Mouse (Mus musculus): ENCODE results near the gene Klf4. TPM values are rescaled to one million over a fixed set of nuclear protein-coding genes. Genes with fewer than 3 reads are reported as not detected.

Klf4 gene
- polyA plus RNA-seq, 1 experiment from 2014 or later, result 1.5 TPM

DNA sequence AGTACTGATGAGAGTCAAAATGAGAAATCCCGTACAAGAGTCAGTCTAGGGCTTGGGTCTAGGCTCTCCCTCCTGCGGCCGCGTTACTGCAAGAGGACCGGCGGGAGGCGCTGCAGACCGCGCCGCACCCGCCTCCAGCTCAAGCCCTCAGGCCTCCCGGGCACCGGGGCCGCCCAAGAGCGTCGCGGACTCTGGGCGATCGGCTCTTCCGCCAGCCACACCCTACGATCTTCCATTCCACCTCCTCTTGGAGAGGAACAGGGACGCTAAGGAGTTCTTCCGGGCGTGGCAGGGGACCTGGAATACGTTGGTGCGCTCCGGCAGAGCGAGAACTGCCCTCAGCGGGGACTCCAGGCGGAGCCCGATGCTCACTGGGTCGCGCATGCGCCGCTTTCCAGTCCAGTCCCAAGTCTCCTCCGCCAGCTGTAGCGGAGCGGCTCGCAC, 17.5 kb downstream of the Klf4 start:
- H3K27me3 ChIP-seq (replicated peaks; ENCODE audit: low read depth, poor library complexity, severe bottlenecking), result peaks cover 28% of the 10 kb centered on the region
- no peaks in the 10 kb centered on the region for H3K9me3 ChIP-seq
- peak; percentile 86 for DNase-seq (ENCODE audit: low spot score)
- H3K36me3 ChIP-seq (replicated peaks), result no peaks in the 10 kb centered on the region
- H3K4me3 ChIP-seq, result peak overlapping the region; percentile 67
- 0 out of 2 replicates have a peak, but pooled peaks cover 10% of the 10 kb centered on the region for H3K4me1 ChIP-seq
- H3K27ac ChIP-seq (replicated peaks), result peak overlapping the region; percentile 87
- WGBS, result under 1% methylated on average over 39 of the region's 39 CpGs

DNA sequence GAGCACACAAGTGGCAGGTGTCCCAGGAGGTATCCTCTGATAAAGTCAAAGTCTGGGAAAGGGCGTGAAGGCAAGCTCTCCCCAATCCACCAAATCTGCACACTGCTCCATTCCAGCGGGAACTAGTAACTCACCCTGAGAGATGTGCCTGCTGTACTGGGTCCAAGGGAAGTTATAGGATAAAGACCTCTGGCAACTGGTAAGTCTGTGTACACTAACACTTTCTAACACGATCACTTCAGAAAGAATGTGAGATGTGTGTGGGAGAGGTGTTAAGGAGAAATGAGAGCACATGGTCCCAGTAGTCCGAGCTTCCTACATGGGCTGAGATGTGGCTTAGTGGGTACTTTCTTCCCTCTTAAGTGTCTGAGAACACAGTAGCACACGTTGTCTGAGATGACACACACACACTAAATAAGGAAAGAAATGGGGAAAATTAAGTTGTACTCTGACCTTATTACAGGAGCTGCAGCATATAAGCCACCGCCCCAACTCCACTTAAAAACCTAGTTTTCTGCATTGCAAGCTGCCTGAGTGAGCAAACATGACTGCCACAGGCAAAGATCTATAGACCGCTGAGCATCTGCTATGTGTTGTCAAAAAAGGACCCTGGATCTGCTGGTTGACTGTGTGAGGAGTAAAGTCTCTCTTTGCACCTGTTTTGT, 18.5 kb downstream of the Klf4 start:
- 88% methylated on average over 7 of the region's 7 CpGs for WGBS
- no peaks in the 10 kb centered on the region for H3K9me3 ChIP-seq
- no peaks in the 10 kb centered on the region for H3K36me3 ChIP-seq (replicated peaks)
- no peak overlapping the region for H3K4me3 ChIP-seq
- DNase-seq (ENCODE audit: low spot score), result no peak
- peaks cover 28% of the 10 kb centered on the region for H3K27me3 ChIP-seq (replicated peaks; ENCODE audit: low read depth, poor library complexity, severe bottlenecking)
- 0 out of 2 replicates have a peak, but pooled peaks cover 10% of the 10 kb centered on the region for H3K4me1 ChIP-seq
- no peak overlapping the region for H3K27ac ChIP-seq (replicated peaks)

DNA sequence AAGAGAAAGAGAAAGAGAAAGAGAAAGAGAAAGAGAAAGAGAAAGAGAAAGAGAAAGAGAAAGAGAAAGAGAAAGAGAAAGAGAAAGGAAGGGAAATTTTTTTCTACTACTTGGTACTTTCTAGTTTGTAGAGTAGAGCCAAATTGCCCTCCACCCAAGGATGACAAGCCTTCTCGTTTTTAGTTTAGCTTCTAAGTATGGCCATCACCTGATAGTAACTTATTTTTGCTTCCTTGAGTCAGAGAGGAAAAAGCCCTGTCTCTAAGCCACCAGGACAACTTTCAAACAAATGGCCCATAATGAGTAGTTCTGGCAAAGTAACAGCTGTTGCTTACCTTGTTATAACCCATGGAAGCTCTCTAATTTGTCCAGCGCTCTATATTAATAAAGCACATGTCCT, 20.9 kb downstream of the Klf4 start:
- WGBS, result 79% methylated on average over 2 of the region's 2 CpGs
- H3K27ac ChIP-seq (replicated peaks), result no peak overlapping the region
- no peaks in the 10 kb centered on the region for H3K36me3 ChIP-seq (replicated peaks)
- H3K9me3 ChIP-seq, result no peaks in the 10 kb centered on the region
- peaks cover 23% of the 10 kb centered on the region for H3K27me3 ChIP-seq (replicated peaks; ENCODE audit: low read depth, poor library complexity, severe bottlenecking)
- 0 out of 2 replicates have a peak, but pooled peaks cover 10% of the 10 kb centered on the region for H3K4me1 ChIP-seq
- DNase-seq (ENCODE audit: low spot score), result no peak
- H3K4me3 ChIP-seq, result no peak overlapping the region

DNA sequence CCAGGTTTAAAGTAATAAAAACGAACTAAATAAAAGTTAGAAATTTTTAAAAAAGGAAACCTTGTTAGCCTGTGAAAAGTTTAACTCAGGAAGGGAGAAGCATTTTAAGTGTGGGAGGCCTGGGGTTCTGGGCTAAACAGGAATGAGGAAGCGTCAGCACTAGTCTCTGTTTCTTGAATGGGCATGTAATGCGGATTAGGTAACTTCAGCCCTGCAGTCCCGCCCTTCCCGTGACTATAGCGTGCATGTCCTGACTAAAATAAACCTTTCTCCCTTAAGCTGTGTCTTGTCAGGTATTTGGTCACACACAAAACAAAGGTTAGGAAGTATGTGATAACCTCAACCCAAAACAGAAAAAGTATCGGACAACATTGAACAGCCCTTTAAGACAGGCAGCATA, 23.6 kb downstream of the Klf4 start:
- WGBS, result 84% methylated on average over 7 of the region's 7 CpGs
- DNase-seq (ENCODE audit: low spot score), result no peak
- no peaks in the 10 kb centered on the region for H3K36me3 ChIP-seq (replicated peaks)
- peaks cover 5% of the 10 kb centered on the region for H3K27me3 ChIP-seq (replicated peaks; ENCODE audit: low read depth, poor library complexity, severe bottlenecking)
- H3K4me3 ChIP-seq, result no peak overlapping the region
- H3K9me3 ChIP-seq, result no peaks in the 10 kb centered on the region
- no peaks in the 10 kb centered on the region for H3K4me1 ChIP-seq
- no peak overlapping the region for H3K27ac ChIP-seq (replicated peaks)

GRCm38 (mm10) chr4:55498621-55499020, 33.6 kb downstream of the Klf4 start:
- DNase-seq (ENCODE audit: low spot score), result no peak
- no peaks in the 10 kb centered on the region for H3K9me3 ChIP-seq
- no peak overlapping the region for H3K4me3 ChIP-seq
- H3K4me1 ChIP-seq, result no peaks in the 10 kb centered on the region
- 83% methylated on average over 1 of the region's 1 CpGs for WGBS
- H3K27me3 ChIP-seq (replicated peaks; ENCODE audit: low read depth, poor library complexity, severe bottlenecking), result no peaks in the 10 kb centered on the region
- H3K27ac ChIP-seq (replicated peaks), result no peak overlapping the region
- H3K36me3 ChIP-seq (replicated peaks), result no peaks in the 10 kb centered on the region

DNA sequence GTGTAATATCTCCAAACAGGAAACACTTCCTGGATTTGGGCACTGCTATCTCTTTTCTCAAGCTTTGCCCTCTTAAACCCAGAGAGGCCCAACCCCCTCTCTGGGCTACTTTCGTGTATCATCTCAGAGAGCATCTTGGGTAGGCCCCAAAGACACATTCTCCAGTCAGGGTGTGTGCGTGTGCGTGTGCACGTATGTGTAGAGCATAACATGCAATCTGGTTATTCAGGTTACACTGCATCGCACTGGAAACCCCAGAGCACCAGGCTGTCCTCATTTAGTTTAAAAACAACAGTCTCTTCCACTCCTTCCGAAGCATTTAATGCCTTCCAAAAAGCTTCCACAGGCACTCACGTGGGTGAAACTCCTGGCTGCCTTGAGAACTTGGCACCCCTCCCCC, 35.9 kb downstream of the Klf4 start:
- H3K9me3 ChIP-seq, result no peaks in the 10 kb centered on the region
- 86% methylated on average over 7 of the region's 7 CpGs for WGBS
- H3K4me1 ChIP-seq, result no peaks in the 10 kb centered on the region
- no peak for DNase-seq (ENCODE audit: low spot score)
- no peak overlapping the region for H3K4me3 ChIP-seq
- no peaks in the 10 kb centered on the region for H3K36me3 ChIP-seq (replicated peaks)
- no peak overlapping the region for H3K27ac ChIP-seq (replicated peaks)
- no peaks in the 10 kb centered on the region for H3K27me3 ChIP-seq (replicated peaks; ENCODE audit: low read depth, poor library complexity, severe bottlenecking)

- 87% methylated on average over 3 of the region's 3 CpGs for WGBS
- Histone ChIP-seq H3K9me3 (no peaks in the 10 kb centered on the region), H3K4me3 (no peak overlapping the region), H3K36me3 (replicated peaks) (no peaks in the 10 kb centered on the region), H3K27ac (replicated peaks) (no peak overlapping the region), H3K27me3 (replicated peaks; ENCODE audit: low read depth, poor library complexity, severe bottlenecking) (no peaks in the 10 kb centered on the region), H3K4me1 (no peaks in the 10 kb centered on the region)
- no peak for DNase-seq (ENCODE audit: low spot score)
These were observed 39.0 kb downstream of the Klf4 start for GRCm38 (mm10) chr4:55493261-55493660.

- WGBS, result 77% methylated on average over 3 of the region's 3 CpGs
- H3K4me3 ChIP-seq, result no peak overlapping the region
- no peaks in the 10 kb centered on the region for H3K27me3 ChIP-seq (replicated peaks; ENCODE audit: low read depth, poor library complexity, severe bottlenecking)
These were observed 42.9 kb downstream of the Klf4 start for GRCm38 (mm10) chr4:55489328-55489727.

GRCm38 (mm10) chr4:55488604-55489003, 43.7 kb downstream of the Klf4 start:
- Histone ChIP-seq H3K27ac (replicated peaks) (no peak overlapping the region), H3K27me3 (replicated peaks; ENCODE audit: low read depth, poor library complexity, severe bottlenecking) (no peaks in the 10 kb centered on the region), H3K36me3 (replicated peaks) (no peaks in the 10 kb centered on the region), H3K4me3 (no peak overlapping the region), H3K9me3 (no peaks in the 10 kb centered on the region), H3K4me1 (no peaks in the 10 kb centered on the region)
- WGBS, result 89% methylated on average over 6 of the region's 6 CpGs
- no peak for DNase-seq (ENCODE audit: low spot score)

More at GRCm38 (mm10) chr4:55489328-55489727, 42.9 kb downstream of the Klf4 start:
- no peak for DNase-seq (ENCODE audit: low spot score)
- no peaks in the 10 kb centered on the region for H3K4me1 ChIP-seq
- H3K36me3 ChIP-seq (replicated peaks), result no peaks in the 10 kb centered on the region
- no peaks in the 10 kb centered on the region for H3K9me3 ChIP-seq
- no peak overlapping the region for H3K27ac ChIP-seq (replicated peaks)

DNA sequence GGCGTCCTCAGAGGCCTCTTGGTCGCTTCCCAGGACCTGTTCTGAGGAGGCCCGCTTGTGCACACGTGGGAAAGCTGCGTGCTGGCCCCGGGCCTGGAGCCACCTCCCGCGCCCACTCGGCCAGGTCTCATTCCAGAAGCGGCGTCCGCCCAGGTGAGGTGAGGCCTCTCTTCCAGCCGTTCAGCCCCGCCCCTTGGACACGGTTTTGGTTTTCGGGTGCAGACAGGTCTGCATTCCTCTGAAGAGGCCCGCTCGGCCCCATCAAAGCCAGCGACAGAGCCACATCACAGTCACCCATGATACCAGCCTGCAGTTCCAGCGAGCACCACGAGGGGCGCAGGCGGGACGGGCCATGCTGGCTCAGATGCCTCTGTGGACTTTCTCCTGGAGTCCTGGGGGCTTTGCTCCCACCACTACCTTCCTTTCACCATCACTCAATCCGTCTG, 51.9 kb downstream of the Klf4 start:
- WGBS, result 15% methylated on average over 25 of the region's 25 CpGs
- Histone ChIP-seq H3K36me3 (replicated peaks) (no peaks in the 10 kb centered on the region), H3K27ac (replicated peaks) (peak overlapping the region; percentile 80), H3K4me3 (peak overlapping the region; percentile 50), H3K9me3 (no peaks in the 10 kb centered on the region), H3K27me3 (replicated peaks; ENCODE audit: low read depth, poor library complexity, severe bottlenecking) (no peaks in the 10 kb centered on the region), H3K4me1 (peaks cover 24% of the 10 kb centered on the region)
- DNase-seq (ENCODE audit: low spot score), result peak; percentile 91

DNA sequence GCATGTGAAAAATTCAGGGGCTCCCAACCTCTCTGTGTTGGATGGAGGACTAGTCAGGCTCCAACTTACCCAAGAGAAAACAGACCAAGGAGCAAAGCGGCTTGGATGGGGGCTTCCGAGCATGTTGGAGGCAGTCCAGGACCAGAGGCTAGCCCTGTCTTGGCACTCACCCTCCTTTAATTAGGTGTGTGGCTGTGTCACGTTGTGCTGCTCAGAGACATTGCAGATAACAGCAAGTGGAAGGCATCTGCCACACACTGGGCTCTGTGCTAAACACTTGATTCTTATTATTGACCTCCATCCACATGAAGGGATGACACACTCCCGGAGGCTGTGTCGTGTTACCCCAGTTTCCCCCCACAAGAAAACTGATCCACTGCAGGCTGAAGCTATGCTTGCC, 53.9 kb downstream of the Klf4 start:
- Histone ChIP-seq H3K4me1 (peaks cover 24% of the 10 kb centered on the region), H3K4me3 (no peak overlapping the region), H3K27me3 (replicated peaks; ENCODE audit: low read depth, poor library complexity, severe bottlenecking) (no peaks in the 10 kb centered on the region), H3K36me3 (replicated peaks) (no peaks in the 10 kb centered on the region), H3K27ac (replicated peaks) (0 out of 2 replicates have a peak overlapping the region, but pooled peaks have one; percentile 14), H3K9me3 (no peaks in the 10 kb centered on the region)
- no peak for DNase-seq (ENCODE audit: low spot score)
- 53% methylated on average over 5 of the region's 5 CpGs for WGBS

GRCm38 (mm10) chr4:55477933-55478332, 54.3 kb downstream of the Klf4 start:
- Histone ChIP-seq H3K27ac (replicated peaks) (no peak overlapping the region), H3K9me3 (no peaks in the 10 kb centered on the region), H3K4me1 (peaks cover 24% of the 10 kb centered on the region), H3K36me3 (replicated peaks) (no peaks in the 10 kb centered on the region), H3K4me3 (no peak overlapping the region), H3K27me3 (replicated peaks; ENCODE audit: low read depth, poor library complexity, severe bottlenecking) (no peaks in the 10 kb centered on the region)
- 25% methylated on average over 4 of the region's 4 CpGs for WGBS
- peak; percentile 56 for DNase-seq (ENCODE audit: low spot score)

GRCm38 (mm10) chr4:55477210-55477759, 55.0 kb downstream of the Klf4 start:
- Histone ChIP-seq H3K4me1 (peaks cover 24% of the 10 kb centered on the region), H3K4me3 (no peak overlapping the region), H3K27ac (replicated peaks) (no peak overlapping the region), H3K36me3 (replicated peaks) (no peaks in the 10 kb centered on the region), H3K27me3 (replicated peaks; ENCODE audit: low read depth, poor library complexity, severe bottlenecking) (no peaks in the 10 kb centered on the region), H3K9me3 (no peaks in the 10 kb centered on the region)
- 91% methylated on average over 7 of the region's 7 CpGs for WGBS
- no peak for DNase-seq (ENCODE audit: low spot score)
